9 mouse cellular contexts compared by ENCODE assay signal in genomic region chr12:56058463-56058862, GRCm38 (mm10).
A peak's percentile ranks its signal among the peaks of the same experiment; 100 is the strongest.
DNase-seq lines count a peak whose midpoint lies in the region; ATAC-seq and TF ChIP-seq lines count a peak whose summit lies in the region.
"Had no signal": no experiment of that assay in that cellular context is flagged by ENCODE, and none has a peak within 500 bp of the region (broad histone marks: within the 10 kb centered on the region; RNA-seq: fewer than 3 reads in every experiment).

No protein-coding gene starts in this region.

- no peak for TF ChIP-seq EP300 in liver, embryonic 14.5 days (IDR thresholded peaks at IDR 0.05; ENCODE audit: low read depth)

- no peak overlapping the region for H3K4me3 ChIP-seq in cortical plate, adult 2 months (ENCODE audit: insufficient read depth, low read length)
- no peak overlapping the region for H3K4me3 ChIP-seq in liver, embryonic 14.5 days (ENCODE audit: insufficient read depth in 1 of 2, low read depth in 2 of 2, low read length in 2 of 2)
- H3K4me3 ChIP-seq in neural tube, embryonic 15.5 days (replicated peaks) = no peak overlapping the region
- no peak overlapping the region for H3K4me3 ChIP-seq in thymus, adult 2 months (ENCODE audit: control insufficient read depth, insufficient read depth, low read length)
- H3K4me3 ChIP-seq: erythroblast, embryonic 14.5 days had no signal

- no peak for ATAC-seq in liver, embryonic 14.5 days (ENCODE audit: insufficient read depth)
- ATAC-seq in neural tube, embryonic 15.5 days (ENCODE audit: low FRiP score) = peak; percentile 86

- WGBS in liver, embryonic 14.5 days (ENCODE audit: insufficient replicate concordance) = 12% methylated on average over 17 of the region's 17 CpGs
- 10% methylated on average over 17 of the region's 17 CpGs for WGBS in neural tube, embryonic 15.5 days
- WGBS in thymus, adult 2 months = 15% methylated on average over 17 of the region's 17 CpGs

- peak; percentile 88 for TF ChIP-seq CTCF in cortical plate, adult 2 months (IDR thresholded peaks at IDR 0.05; ENCODE audit: extremely low read depth, insufficient read depth, low read length)
- TF ChIP-seq CTCF in liver, embryonic 14.5 days (IDR thresholded peaks at IDR 0.05; ENCODE audit: low read depth) = peak; percentile 92
- TF ChIP-seq CTCF in thymus, adult 2 months (IDR thresholded peaks at IDR 0.05; ENCODE audit: borderline replicate concordance, control insufficient read depth, extremely low read depth, insufficient read depth, low read length, poor library complexity) = peak; percentile 86

- TF ChIP-seq POLR2A in cortical plate, adult 2 months (IDR thresholded peaks at IDR 0.05; ENCODE audit: extremely low read depth, insufficient read depth, low read length) = no peak
- TF ChIP-seq POLR2A in thymus, adult 2 months (IDR thresholded peaks at IDR 0.05; ENCODE audit: control insufficient read depth, extremely low read depth, insufficient read depth, low read length, poor library complexity) = no peak

- no peak overlapping the region for H3K4me2 ChIP-seq in liver, embryonic 14.5 days (ENCODE audit: low read depth)
- H3K4me2 ChIP-seq in neural tube, embryonic 15.5 days = no peak overlapping the region

- DNase-seq in 416B (ENCODE audit: low read depth) = peak; percentile 71
- peak; percentile 73 to 76 for DNase-seq in adrenal gland, adult 18-20 months (ENCODE audit: low spot score in 2 of 2)
- DNase-seq in gastrocnemius, postnatal 25 days = peak; percentile 10
- DNase-seq in kidney, postnatal 14 days = peak; percentile 78
- peak in 2 of 3 experiments; percentile 3 to 7 for DNase-seq in liver, embryonic 14.5 days (ENCODE audit: low read depth in 3 of 3, low spot score in 3 of 3)
- DNase-seq in thymus, adult 2 months = peak; percentile 49

- no peaks in the 10 kb centered on the region for H3K27me3 ChIP-seq in liver, embryonic 14.5 days (ENCODE audit: control insufficient read depth, insufficient read depth, low read length)
- H3K27me3 ChIP-seq in neural tube, embryonic 15.5 days (replicated peaks) = no peaks in the 10 kb centered on the region
- H3K27me3 ChIP-seq in thymus, adult 2 months (ENCODE audit: control insufficient read depth, insufficient read depth, low read length) = no peaks in the 10 kb centered on the region

- no peaks in the 10 kb centered on the region for H3K4me1 ChIP-seq in cortical plate, adult 2 months (ENCODE audit: control insufficient read depth, insufficient read depth, low read length)
- no peaks in the 10 kb centered on the region for H3K4me1 ChIP-seq in liver, embryonic 14.5 days (replicated peaks; ENCODE audit: control insufficient read depth in 2 of 2, insufficient read depth in 2 of 2, low read length in 1 of 2)
- no peaks in the 10 kb centered on the region for H3K4me1 ChIP-seq in neural tube, embryonic 15.5 days
- H3K4me1 ChIP-seq in thymus, adult 2 months (replicated peaks; ENCODE audit: control insufficient read depth, insufficient read depth, low read length) = no peaks in the 10 kb centered on the region

- H3K36me3 ChIP-seq in liver, embryonic 14.5 days (replicated peaks; ENCODE audit: control insufficient read depth, insufficient read depth, low read depth) = no peaks in the 10 kb centered on the region
- no peaks in the 10 kb centered on the region for H3K36me3 ChIP-seq in neural tube, embryonic 15.5 days
- no peaks in the 10 kb centered on the region for H3K36me3 ChIP-seq in thymus, adult 2 months (ENCODE audit: control insufficient read depth, insufficient read depth, low read length)

- no peaks in the 10 kb centered on the region for H3K9me3 ChIP-seq in liver, embryonic 14.5 days (ENCODE audit: control insufficient read depth, low read length)
- H3K9me3 ChIP-seq in neural tube, embryonic 15.5 days (replicated peaks) = no peaks in the 10 kb centered on the region

- no peak overlapping the region for H3K9ac ChIP-seq in liver, embryonic 14.5 days (replicated peaks)
- no peak overlapping the region for H3K9ac ChIP-seq in neural tube, embryonic 15.5 days (replicated peaks)

- no peak overlapping the region for H3K27ac ChIP-seq in cortical plate, adult 2 months (ENCODE audit: insufficient read depth, low read length)
- no peak overlapping the region for H3K27ac ChIP-seq in liver, embryonic 14.5 days
- no peak overlapping the region for H3K27ac ChIP-seq in neural tube, embryonic 15.5 days (replicated peaks)
- H3K27ac ChIP-seq in thymus, adult 2 months (ENCODE audit: control insufficient read depth, insufficient read depth, low read length) = no peak overlapping the region

Comparison
In these comparisons a context has a peak if more than half of its experiments do, and no peak if none do; other contexts are left out.
1. DNase-seq: peak in every context shown above with its lines; median percentile 78 in kidney, postnatal 14 days; 74 in adrenal gland, adult 18-20 months; 71 in 416B; 49 in thymus, adult 2 months; 10 in gastrocnemius, postnatal 25 days; 5 in liver, embryonic 14.5 days.